Comparison of ENCODE assay signal across 19 mouse cellular contexts in the genomic region with DNA sequence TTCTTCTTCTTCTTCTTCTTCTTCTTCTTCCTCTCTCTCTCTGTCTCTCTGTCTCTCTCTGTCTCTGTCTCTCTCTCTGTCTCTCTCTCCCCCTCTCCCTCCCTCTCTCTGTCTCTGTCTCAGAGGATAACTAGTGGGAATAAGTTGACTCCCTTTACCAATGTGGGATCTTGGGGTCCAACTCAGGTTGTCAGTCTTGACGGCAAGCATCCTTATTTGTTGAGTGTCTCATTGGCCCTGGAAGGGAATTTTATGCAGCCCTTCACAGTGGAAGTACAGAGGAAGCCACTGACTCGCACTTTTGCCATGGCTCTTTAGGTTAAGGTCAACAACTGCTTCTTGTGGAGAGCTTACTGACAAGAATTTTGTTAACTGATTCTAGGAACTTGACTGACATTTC. TPM values are rescaled to one million over a fixed set of nuclear protein-coding genes. Genes with fewer than 3 reads are reported as not detected.
A peak's percentile ranks its signal among the peaks of the same experiment; 100 is the strongest.
DNase-seq lines count a peak whose midpoint lies in the region; ATAC-seq and TF ChIP-seq lines count a peak whose summit lies in the region.
"Had no signal": no experiment of that assay in that cellular context is flagged by ENCODE, and none has a peak within 500 bp of the region (broad histone marks: within the 10 kb centered on the region; RNA-seq: fewer than 3 reads in every experiment).

No protein-coding gene starts in this region.

- peak overlapping the region; percentile 69 for H3K27ac ChIP-seq in heart, adult 2 months
- H3K27ac ChIP-seq in kidney, embryonic 15.5 days: peak overlapping the region; percentile 67
- H3K27ac ChIP-seq in lung, embryonic 15.5 days: peak overlapping the region; percentile 36
- H3K27ac ChIP-seq in small intestine, adult 2 months (ENCODE audit: insufficient read depth, low read depth, low read length): peak overlapping the region; percentile 36; the same call in 1 of the 2 replicates
- H3K27ac ChIP-seq: embryonic facial prominence, embryonic 13.5 days; forebrain, embryonic 12.5 days; heart, embryonic 10.5 days; hindbrain, embryonic 15.5 days had no signal

- no peak for TF ChIP-seq CTCF in heart, adult 2 months (IDR thresholded peaks at IDR 0.05)
- TF ChIP-seq CTCF in small intestine, adult 2 months (IDR thresholded peaks at IDR 0.05; ENCODE audit: extremely low read depth, insufficient read length, insufficient replicate concordance, low read depth, low read length): no peak

- H3K79me2 ChIP-seq in heart, adult 2 months (replicated peaks; ENCODE audit: control insufficient read depth, insufficient read depth, low read length): no peaks in the 10 kb centered on the region

- no peak for ATAC-seq in kidney, embryonic 15.5 days (replicated peaks; ENCODE audit: low FRiP score)
- ATAC-seq in lung, embryonic 15.5 days (ENCODE audit: borderline replicate concordance, extremely low read depth, low FRiP score, low TSS enrichment): no peak
- ATAC-seq: activated CD4-positive, CD25-positive, alpha-beta regulatory T cell, adult 4 months; forebrain, embryonic 16.5 days; Patski had no signal

- no peak overlapping the region for H3K4me3 ChIP-seq in heart, adult 2 months
- H3K4me3 ChIP-seq in kidney, embryonic 15.5 days (replicated peaks): no peak overlapping the region
- no peak overlapping the region for H3K4me3 ChIP-seq in lung, embryonic 15.5 days
- H3K4me3 ChIP-seq in small intestine, adult 2 months (ENCODE audit: low read depth, low read length): no peak overlapping the region
- H3K4me3 ChIP-seq: embryonic facial prominence, embryonic 13.5 days; forebrain, embryonic 12.5 days; heart, embryonic 10.5 days; hindbrain, embryonic 15.5 days had no signal

- no peaks in the 10 kb centered on the region for H3K9me3 ChIP-seq in kidney, embryonic 15.5 days (replicated peaks)
- no peaks in the 10 kb centered on the region for H3K9me3 ChIP-seq in lung, embryonic 15.5 days
- H3K9me3 ChIP-seq: embryonic facial prominence, embryonic 13.5 days; forebrain, embryonic 12.5 days; heart, embryonic 10.5 days; hindbrain, embryonic 15.5 days had no signal

- H3K4me2 ChIP-seq in kidney, embryonic 15.5 days: no peak overlapping the region
- no peak overlapping the region for H3K4me2 ChIP-seq in lung, embryonic 15.5 days
- H3K4me2 ChIP-seq: embryonic facial prominence, embryonic 13.5 days; forebrain, embryonic 12.5 days; hindbrain, embryonic 15.5 days had no signal

- DNase-seq in heart, adult 2 months: no peak
- no peak for DNase-seq in heart, adult 8-10 months (ENCODE audit: low spot score)
- DNase-seq in kidney, postnatal 14 days: no peak
- no peak for DNase-seq in lung, postnatal 10 days
- DNase-seq: cerebellum, adult 18-20 months; cerebellum, adult 9-11 months; cerebellum, postnatal 36 days; gastrocnemius, postnatal 25 days had no signal

- no peaks in the 10 kb centered on the region for H3K27me3 ChIP-seq in heart, adult 2 months (ENCODE audit: control insufficient read depth, insufficient read depth, low read length)
- no peaks in the 10 kb centered on the region for H3K27me3 ChIP-seq in kidney, embryonic 15.5 days
- H3K27me3 ChIP-seq in lung, embryonic 15.5 days: no peaks in the 10 kb centered on the region
- H3K27me3 ChIP-seq in small intestine, adult 2 months (ENCODE audit: control insufficient read depth, insufficient read depth, low read length): no peaks in the 10 kb centered on the region
- H3K27me3 ChIP-seq: embryonic facial prominence, embryonic 13.5 days; hindbrain, embryonic 15.5 days had no signal

- H3K4me1 ChIP-seq in heart, adult 2 months (ENCODE audit: control insufficient read depth, insufficient read depth, low read length): peaks cover 10% of the 10 kb centered on the region
- H3K4me1 ChIP-seq in kidney, embryonic 15.5 days: peaks cover 23% of the 10 kb centered on the region
- peaks cover 5% of the 10 kb centered on the region for H3K4me1 ChIP-seq in lung, embryonic 15.5 days
- peaks cover 10% of the 10 kb centered on the region; the same call in 1 of the 2 replicates for H3K4me1 ChIP-seq in small intestine, adult 2 months (ENCODE audit: control insufficient read depth, insufficient read depth, insufficient read length, low read length)

- no peak for TF ChIP-seq EP300 in heart, adult 2 months (IDR thresholded peaks at IDR 0.05; ENCODE audit: insufficient read depth, low read depth, low read length)

- TF ChIP-seq POLR2A in heart, adult 2 months (IDR thresholded peaks at IDR 0.05; ENCODE audit: insufficient read depth, low read depth, low read length): no peak
- TF ChIP-seq POLR2A in small intestine, adult 2 months (IDR thresholded peaks at IDR 0.05; ENCODE audit: low read depth, low read length): no peak

- H3K36me3 ChIP-seq in heart, adult 2 months (ENCODE audit: control insufficient read depth, insufficient read depth, low read length): peaks cover 6% of the 10 kb centered on the region
- no peaks in the 10 kb centered on the region for H3K36me3 ChIP-seq in kidney, embryonic 15.5 days
- no peaks in the 10 kb centered on the region for H3K36me3 ChIP-seq in lung, embryonic 15.5 days
- H3K36me3 ChIP-seq in small intestine, adult 2 months (ENCODE audit: control insufficient read depth, insufficient read depth, low read length): no peaks in the 10 kb centered on the region
- H3K36me3 ChIP-seq: embryonic facial prominence, embryonic 13.5 days; forebrain, embryonic 12.5 days; heart, embryonic 10.5 days; hindbrain, embryonic 15.5 days had no signal

- intact Hi-C loops in heart, adult 2 months (cut with DNase I): loop anchor here (2.0 kb wide), 1 partner anchor 32 kb away; no protein-coding TSS in a partner anchor

- 35% methylated on average over 2 of the region's 2 CpGs for WGBS in heart, adult 2 months
- WGBS in kidney, embryonic 15.5 days: 61% methylated on average over 2 of the region's 2 CpGs
- WGBS in lung, embryonic 15.5 days: 45% methylated on average over 2 of the region's 2 CpGs
- WGBS in small intestine, adult 2 months: 63% methylated on average over 2 of the region's 2 CpGs

- H3K9ac ChIP-seq in heart, adult 2 months (ENCODE audit: low read depth, low read length): no peak overlapping the region
- no peak overlapping the region for H3K9ac ChIP-seq in kidney, embryonic 15.5 days
- H3K9ac ChIP-seq in lung, embryonic 15.5 days: no peak overlapping the region
- H3K9ac ChIP-seq: embryonic facial prominence, embryonic 13.5 days; forebrain, embryonic 12.5 days; hindbrain, embryonic 15.5 days had no signal

RNA-seq across cellular contexts. Expression of a gene that starts 28.5 kb away (rescaled TPM):
- total RNA-seq in heart, adult 2 months (2021): 10 to 100 TPM in 1 of 2 experiments, 1 to 10 TPM in 1; 6.3 to 10.4 TPM
- polyA plus RNA-seq in heart, adult 2 months (2012; rRNA removed): 4.2 and 8.5 TPM in 2 replicates
- total RNA-seq in heart, adult 8-10 months (2022): 1 to 10 TPM; 7.8 to 9.9 (median 9.6) TPM
- 0.44 and 0.45 TPM in 2 replicates for polyA plus RNA-seq in kidney, embryonic 15.5 days (2015; fragmentation: Nextera tagmentation; extraction: Ambion mirVana)
- 2.5 and 3.0 TPM in 2 replicates for polyA plus RNA-seq in lung, embryonic 15.5 days (2015; fragmentation: Nextera tagmentation; extraction: Ambion mirVana)
- polyA plus RNA-seq in small intestine, adult 2 months (2012; rRNA removed): 3.5 and 10.0 TPM in 2 replicates
- polyA plus RNA-seq: forebrain, embryonic 12.5 days; heart, embryonic 10.5 days; hindbrain, embryonic 11.5 days had no signal
